Mouse (Mus musculus): Measurements from ENCODE around the gene Panx1. TPM values are rescaled to one million over a fixed set of nuclear protein-coding genes. Genes with fewer than 3 reads are reported as not detected.

Gene Panx1
- total and polyA plus RNA-seq, 3 experiments, result 19.7 to 54.0 (median 27.9) TPM

GRCm38 (mm10) chr9:15068686-15069295, 23.5 kb upstream of the Panx1 start:
- no peaks in the 10 kb centered on the region for H3K27me3 ChIP-seq (replicated peaks)
- H3K4me3 ChIP-seq (replicated peaks in 1 of 3; ENCODE audit: low read depth in 2 of 3, low read length in 2 of 3, poor library complexity in 1 of 3), result no peak overlapping the region
- no peak overlapping the region for H3K27ac ChIP-seq (ENCODE audit: insufficient read depth, low read depth)
- no peaks in the 10 kb centered on the region for H3K79me2 ChIP-seq (replicated peaks; ENCODE audit: control insufficient read depth, extremely low read depth, insufficient read depth, poor library complexity, severe bottlenecking)
- dilution Hi-C loops (cut with MboI; ENCODE audit: extremely low pct_ligation_motif_present, extremely low pct_unique_long_range_greater_than_20kb, low sequenced_read_pairs), result no loop called here
- TF ChIP-seq HCFC1 (IDR thresholded peaks at IDR 0.05; ENCODE audit: low read depth, low read length) (no peak), CHD1 (IDR thresholded peaks at IDR 0.05; ENCODE audit: low read depth, low read length) (no peak), USF2 (conservative IDR thresholded peaks at IDR 0.05; ENCODE audit: low read depth, low read length) (no peak), ZC3H11A (IDR thresholded peaks at IDR 0.05; ENCODE audit: low read depth, low read length) (no peak), NELFE (IDR thresholded peaks at IDR 0.05; ENCODE audit: low read depth, low read length) (no peak), MAX (IDR thresholded peaks at IDR 0.05; ENCODE audit: low read length) (no peak), MXI1 (IDR thresholded peaks at IDR 0.05; ENCODE audit: low read depth, low read length) (no peak), ZMIZ1 (IDR thresholded peaks at IDR 0.05; ENCODE audit: low read depth, low read length) (no peak), MAZ (IDR thresholded peaks at IDR 0.05; ENCODE audit: low read depth, low read length) (no peak), MYC (IDR thresholded peaks at IDR 0.05; ENCODE audit: low read depth, low read length) (no peak), ZKSCAN1 (IDR thresholded peaks at IDR 0.05; ENCODE audit: borderline replicate concordance, low read depth, low read length) (no peak), MEF2A (IDR thresholded peaks at IDR 0.05; ENCODE audit: borderline replicate concordance, low read depth, low read length) (no peak)
- DNase-seq (ENCODE audit: extremely low read depth), result no peak
- H3K9me3 ChIP-seq (replicated peaks; ENCODE audit: low read length), result no peaks in the 10 kb centered on the region
- no peak overlapping the region for H3K9ac ChIP-seq (ENCODE audit: insufficient read depth, low read depth)
- no peaks in the 10 kb centered on the region for H3K36me3 ChIP-seq (replicated peaks in 1 of 2; ENCODE audit: control insufficient read depth in 1 of 2, insufficient read depth in 1 of 2, low read length in 1 of 2)
- in situ Hi-C loops (cut with MboI; ENCODE audit: low pct_ligation_motif_present, low pct_unique_long_range_greater_than_20kb, low sequenced_read_pairs), result no loop called here
- H3K4me2 ChIP-seq (ENCODE audit: insufficient read depth, low read depth, poor library complexity, severe bottlenecking), result no peak overlapping the region
- H3K4me1 ChIP-seq (ENCODE audit: control insufficient read depth in 1 of 2, insufficient read depth in 2 of 2), result no peaks in the 10 kb centered on the region

GRCm38 (mm10) chr9:15067995-15068685, 22.9 kb upstream of the Panx1 start:
- Histone ChIP-seq H3K79me2 (replicated peaks; ENCODE audit: control insufficient read depth, extremely low read depth, insufficient read depth, poor library complexity, severe bottlenecking) (no peaks in the 10 kb centered on the region), H3K4me3 (replicated peaks in 1 of 3; ENCODE audit: low read depth in 2 of 3, low read length in 2 of 3, poor library complexity in 1 of 3) (no peak overlapping the region), H3K27me3 (replicated peaks) (no peaks in the 10 kb centered on the region), H3K9me3 (replicated peaks; ENCODE audit: low read length) (no peaks in the 10 kb centered on the region), H3K4me2 (ENCODE audit: insufficient read depth, low read depth, poor library complexity, severe bottlenecking) (no peak overlapping the region), H3K4me1 (ENCODE audit: control insufficient read depth in 1 of 2, insufficient read depth in 2 of 2) (no peaks in the 10 kb centered on the region), H3K27ac (ENCODE audit: insufficient read depth, low read depth) (no peak overlapping the region), H3K9ac (ENCODE audit: insufficient read depth, low read depth) (no peak overlapping the region), H3K36me3 (replicated peaks in 1 of 2; ENCODE audit: control insufficient read depth in 1 of 2, insufficient read depth in 1 of 2, low read length in 1 of 2) (no peaks in the 10 kb centered on the region)
- dilution Hi-C loops (cut with MboI; ENCODE audit: extremely low pct_ligation_motif_present, extremely low pct_unique_long_range_greater_than_20kb, low sequenced_read_pairs), result no loop called here
- in situ Hi-C loops (cut with MboI; ENCODE audit: low pct_ligation_motif_present, low pct_unique_long_range_greater_than_20kb, low sequenced_read_pairs), result no loop called here
- no peak for TF ChIP-seq EP300 (IDR thresholded peaks at IDR 0.05; ENCODE audit: low read length)
- DNase-seq (ENCODE audit: extremely low read depth), result no peak
